Mouse (Mus musculus) left cerebral cortex, postnatal 36 days (tissue): ENCODE measurements around the gene Bcam. TPM values are rescaled to one million over a fixed set of nuclear protein-coding genes. Genes with fewer than 3 reads are reported as not detected.

Source experiments
- total RNA-seq, 2 experiments: library from RNA; stranded (reverse); gene quantifications; 2 replicates each; pipeline ENCODE4 v1.2.3; 2021

Gene Bcam
- total RNA-seq, 2 experiments from 2014 or later: 12.2 to 13.1 TPM

Other genes starting within 250 kb of the Bcam start
- gene Ppp1r37, start 207.9 kb downstream of the Bcam start, total RNA-seq: 100 to 1,000 TPM; 135 to 140 TPM
- gene Zfp296, start 193.7 kb downstream of the Bcam start, total RNA-seq: 1 to 10 TPM; 1.2 to 1.3 TPM
- 10 to 100 TPM; 52.6 to 54.1 TPM for gene Gemin7, start 193.4 kb downstream of the Bcam start, total RNA-seq
- gene Clasrp, start 166.5 kb downstream of the Bcam start, total RNA-seq: 100 to 1,000 TPM in 1 of 2 experiments, 10 to 100 TPM in 1; 65.1 to 110 TPM
- gene Relb, start 141.6 kb downstream of the Bcam start, total RNA-seq: 1 to 10 TPM; 4.6 to 6.7 TPM
- 100 to 1,000 TPM; 147 to 157 TPM for gene Clptm1, start 106.0 kb downstream of the Bcam start, total RNA-seq
- gene Apoc2, start 93.1 kb downstream of the Bcam start, total RNA-seq: not detected
- gene Gm44805, start 89.6 kb downstream of the Bcam start, total RNA-seq: not detected
- gene Apoc4, start 89.5 kb downstream of the Bcam start, total RNA-seq: not detected
- gene Apoc1, start 78.4 kb downstream of the Bcam start, total RNA-seq: 1 to 10 TPM; 1.5 to 2.9 TPM
- 1,000 to 10,000 TPM; 1,886 to 2,087 TPM for gene Apoe, start 71.8 kb downstream of the Bcam start, total RNA-seq
- 100 to 1,000 TPM; 113 to 125 TPM for gene Tomm40, start 55.6 kb downstream of the Bcam start, total RNA-seq
- 1 to 10 TPM; 7.2 to 9.3 TPM for gene Nectin2, start 20.5 kb downstream of the Bcam start, total RNA-seq
- not detected for gene Cblc, start 25.8 kb upstream of the Bcam start, total RNA-seq
- under 1 TPM; 0.27 to 0.32 TPM for gene Bcl3, start 51.8 kb upstream of the Bcam start, total RNA-seq
- gene Gm19345, start 81.0 kb upstream of the Bcam start, total RNA-seq: 1 to 10 TPM; 1.2 to 2.1 TPM
- gene Ceacam16, start 90.3 kb upstream of the Bcam start, total RNA-seq: not detected
- gene Ceacam19, start 116.9 kb upstream of the Bcam start, total RNA-seq: not detected
- 10 to 100 TPM; 10.7 to 12.0 TPM for gene Pvr, start 150.1 kb upstream of the Bcam start, total RNA-seq
- gene Igsf23, start 179.7 kb upstream of the Bcam start, total RNA-seq: not detected
- gene Ceacam20, start 194.4 kb upstream of the Bcam start, total RNA-seq: not detected
- not detected for gene Nlrp9b, start 220.4 kb upstream of the Bcam start, total RNA-seq